Mouse (Mus musculus) B cell, adult 2 months (primary cell): ENCODE results near the gene Ascl5.

ENCODE experiments used
- DNase-seq, 2 experiments: peaks; one replicate each; pipeline ENCODE4 v3.0.0; 2022

Gene Ascl5

DNA sequence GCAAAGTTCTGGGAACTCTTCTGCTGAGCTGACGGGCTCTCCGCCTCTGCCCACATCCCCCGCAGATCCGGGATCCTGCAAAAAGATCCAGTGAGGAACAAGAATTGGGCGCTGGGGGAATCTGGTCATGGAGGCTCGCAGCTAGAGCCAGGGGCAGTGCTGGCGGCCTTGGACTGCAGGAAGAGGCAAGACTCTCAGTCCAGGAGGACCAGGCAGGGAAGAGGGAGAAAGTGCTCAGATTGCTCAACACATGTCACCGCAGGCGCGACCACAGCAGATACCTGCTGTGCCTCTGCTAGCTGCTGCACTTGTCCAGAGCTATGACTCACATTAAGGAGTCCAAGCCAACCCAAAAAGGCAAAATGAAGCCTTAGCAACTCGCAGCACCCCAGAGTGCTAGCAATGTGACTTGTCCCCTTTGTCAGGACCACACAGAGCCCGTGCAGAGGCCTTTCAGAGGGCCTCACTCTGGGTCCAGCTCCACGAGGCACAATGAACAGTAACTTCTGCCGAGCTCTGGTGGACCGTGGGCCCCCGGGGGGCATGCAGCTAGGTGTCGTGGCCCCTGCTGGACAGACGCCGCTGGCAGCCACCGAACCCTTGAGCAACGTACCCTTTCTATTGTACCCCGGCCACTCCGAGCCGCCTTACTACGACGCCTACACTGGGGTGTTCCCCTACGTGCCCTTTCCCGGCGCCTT lies at the start of gene Ascl5:
Gene Ascl5 (plus strand): TSS at position 493 of the 701 bp plus-strand sequence.
- peak in 1 of 2 experiments; percentile 3 for DNase-seq

GRCm38 (mm10) chr1:136001438-136001837 lies 49.2 kb upstream of the Ascl5 start:
- no peak for DNase-seq

- DNase-seq, result no peak
These were observed 44.3 kb upstream of the Ascl5 start, which contains the start of gene Igfn1 for GRCm38 (mm10) chr1:136006292-136006748. TSS of gene Igfn1 (minus strand) at chr1:136006342.

GRCm38 (mm10) chr1:136007211-136008158 lies 43.1 kb upstream of the Ascl5 start, which contains the start of gene Tmem9:
TSS of gene Tmem9 (plus strand) at chr1:136008150.
- peak; percentile 48 to 52 for DNase-seq

- no peak for DNase-seq
These were observed 42.5 kb upstream of the Ascl5 start for GRCm38 (mm10) chr1:136008159-136008533.

GRCm38 (mm10) chr1:136010247-136010646 lies 40.4 kb upstream of the Ascl5 start:
- no peak for DNase-seq

- DNase-seq, result no peak
These were observed 37.1 kb upstream of the Ascl5 start for GRCm38 (mm10) chr1:136013513-136013912.

- no peak for DNase-seq
These were observed 35.7 kb upstream of the Ascl5 start for GRCm38 (mm10) chr1:136014796-136015502.

GRCm38 (mm10) chr1:136017307-136017706 lies 33.3 kb upstream of the Ascl5 start:
- DNase-seq, result peak; percentile 3 to 8

- peak; percentile 79 to 80 for DNase-seq
These were observed 32.7 kb upstream of the Ascl5 start for GRCm38 (mm10) chr1:136017907-136018313.

DNA sequence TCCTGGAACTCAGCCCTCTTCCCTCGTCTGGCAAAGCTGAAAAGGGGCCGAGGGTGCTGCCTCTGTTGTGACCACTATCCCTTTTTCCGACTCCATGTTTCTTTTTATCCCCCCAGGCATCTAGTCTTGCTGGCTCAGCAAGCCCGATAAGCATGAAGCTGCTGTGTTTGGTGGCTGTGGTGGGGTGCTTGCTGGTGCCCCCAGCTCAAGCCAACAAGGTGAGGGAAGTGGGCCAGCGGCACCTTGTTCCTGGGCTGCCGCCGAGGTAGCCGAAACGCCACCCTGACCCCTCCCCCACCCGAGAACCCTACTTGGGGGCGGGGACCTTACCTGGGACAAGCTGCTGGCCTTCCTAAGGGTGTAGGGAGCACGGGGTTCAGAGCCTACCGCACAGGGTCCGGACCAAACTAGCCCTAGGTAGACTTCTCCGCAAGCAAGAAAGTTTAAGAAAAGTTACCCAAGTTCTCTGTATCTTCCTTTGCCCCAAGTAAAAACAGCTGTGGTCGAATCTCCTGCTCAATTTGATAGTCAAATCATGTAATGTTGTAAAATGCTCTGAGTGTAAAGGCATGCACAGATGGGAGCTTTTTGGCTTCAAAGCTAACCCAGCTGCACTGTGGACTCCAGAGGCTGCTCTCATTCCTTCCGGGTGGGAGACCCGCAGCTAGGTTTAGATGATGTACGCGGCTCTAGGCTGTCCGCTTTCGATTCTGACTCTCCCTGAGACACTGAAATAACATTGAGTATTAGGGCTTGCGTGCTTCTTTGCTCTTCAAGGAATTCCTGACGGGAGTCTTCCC lies 32.0 kb upstream of the Ascl5 start:
- peak; percentile 50 to 57 for DNase-seq

DNA sequence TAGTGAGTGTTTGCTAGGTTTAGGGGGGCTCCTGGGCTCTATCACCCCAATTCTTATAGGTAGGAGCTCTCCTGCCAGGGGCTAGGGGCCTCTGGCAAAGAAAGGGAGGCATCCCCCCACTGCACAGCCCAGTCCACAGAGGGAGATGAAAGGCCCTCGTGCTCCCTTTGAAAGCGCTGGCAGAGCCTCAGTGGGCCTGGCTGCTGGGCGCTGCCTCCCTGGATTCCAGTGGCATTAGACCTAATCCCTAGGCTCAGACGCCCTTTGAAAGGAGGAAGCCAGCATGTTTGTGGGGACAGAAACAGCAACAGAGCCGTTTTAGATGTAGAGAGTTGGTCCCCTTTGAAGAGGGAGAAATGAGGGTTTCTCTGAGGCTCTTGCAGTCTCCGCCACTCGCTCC lies 20.4 kb upstream of the Ascl5 start:
- DNase-seq, result no peak

- no peak for DNase-seq
These were observed 18.9 kb upstream of the Ascl5 start for GRCm38 (mm10) chr1:136031697-136032096.

GRCm38 (mm10) chr1:136032961-136033360 lies 17.6 kb upstream of the Ascl5 start:
- no peak for DNase-seq

- no peak for DNase-seq
These were observed 11.7 kb upstream of the Ascl5 start for GRCm38 (mm10) chr1:136038746-136039538.

- DNase-seq, result no peak
These were observed 10.2 kb upstream of the Ascl5 start for GRCm38 (mm10) chr1:136040452-136040851.

- no peak for DNase-seq
These were observed 9.7 kb upstream of the Ascl5 start for GRCm38 (mm10) chr1:136040874-136041273.

DNA sequence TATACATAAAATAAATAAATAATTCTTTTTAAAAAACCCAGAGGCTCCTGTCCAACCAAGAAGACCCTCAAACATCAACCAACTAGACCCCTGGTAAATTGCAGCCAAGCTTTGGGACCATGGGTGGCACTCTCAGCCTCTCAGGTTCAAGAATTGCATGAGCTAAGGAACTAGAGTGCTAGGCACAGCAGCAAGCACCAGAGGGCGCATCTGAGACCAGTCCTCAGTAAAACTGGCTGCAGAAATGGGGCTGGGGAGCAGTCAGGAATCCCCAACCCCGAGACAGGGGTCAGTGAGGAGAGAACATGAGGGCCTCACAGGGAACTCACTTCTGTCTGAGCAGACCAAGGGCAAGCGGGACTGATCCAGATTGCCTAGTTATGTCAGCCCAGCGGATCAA lies 4.8 kb upstream of the Ascl5 start:
- DNase-seq, result peak; percentile 57 to 63

DNA sequence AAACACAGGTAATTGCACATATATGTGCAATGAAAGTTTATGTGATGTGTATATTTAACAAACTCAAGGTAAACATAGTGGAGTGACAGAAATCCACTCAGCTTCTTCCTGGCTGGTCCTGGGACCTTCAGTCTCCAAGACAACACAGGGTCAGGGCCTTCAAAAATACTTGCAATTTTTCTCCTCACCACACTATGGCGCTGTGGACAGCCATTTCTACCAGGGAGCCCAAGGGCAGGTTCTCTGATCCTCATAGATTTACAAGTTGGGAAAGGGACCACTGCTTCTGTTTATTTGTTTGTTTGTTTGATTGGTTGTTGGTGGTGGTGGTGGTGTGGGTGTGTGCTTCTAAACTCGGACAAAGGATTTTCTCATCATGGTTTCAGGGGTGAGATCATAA lies 3.2 kb upstream of the Ascl5 start:
- peak; percentile 24 to 26 for DNase-seq

GRCm38 (mm10) chr1:136047894-136048293 lies 2.7 kb upstream of the Ascl5 start:
- no peak for DNase-seq

GRCm38 (mm10) chr1:136051013-136051315 lies 360 bp downstream of the Ascl5 start:
- DNase-seq, result peak; percentile 11 to 19
